Mouse (Mus musculus): ENCODE measurements around the gene Apba2. TPM values are rescaled to one million over a fixed set of nuclear protein-coding genes. Genes with fewer than 3 reads are reported as not detected.

Gene Apba2
- total and polyA plus RNA-seq, 3 experiments = 0.11 TPM; not detected in 2

- Histone ChIP-seq H3K4me3 (ENCODE audit: low read depth, low read length) (no peak overlapping the region), H3K9me3 (replicated peaks) (peaks cover 49% of the 10 kb centered on the region), H3K27me3 (ENCODE audit: insufficient read depth, low read length) (no peaks in the 10 kb centered on the region), H3K4me1 (ENCODE audit: insufficient read depth, low read depth, low read length) (no peaks in the 10 kb centered on the region), H3K36me3 (replicated peaks) (no peaks in the 10 kb centered on the region)
- no peak for ATAC-seq (ENCODE audit: extremely low read depth, insufficient number of reproducible peaks, low FRiP score, poor library complexity, severe bottlenecking)
- DNase-seq (ENCODE audit: low spot score) = no peak
- TF ChIP-seq CTCF (IDR thresholded peaks at IDR 0.05; ENCODE audit: low read depth, low read length) (peak; percentile 27; the same call in 1 of the 2 replicates), GATA1 (IDR thresholded peaks at IDR 0.05; ENCODE audit: borderline replicate concordance, low read length) (no peak)
These were observed 4.1 kb upstream of the Apba2 start for GRCm38 (mm10) chr7:64497438-64497837.

GRCm38 (mm10) chr7:64502271-64503180 is 1.0 kb downstream of the Apba2 start:
- no peaks in the 10 kb centered on the region for H3K4me1 ChIP-seq (ENCODE audit: insufficient read depth, low read depth, low read length)
- no peak for TF ChIP-seq CTCF (IDR thresholded peaks at IDR 0.05; ENCODE audit: low read depth, low read length)
- ATAC-seq (ENCODE audit: extremely low read depth, insufficient number of reproducible peaks, low FRiP score, poor library complexity, severe bottlenecking) = no peak
- no peak for DNase-seq (ENCODE audit: low spot score)
- peaks cover 73% of the 10 kb centered on the region for H3K9me3 ChIP-seq (replicated peaks)
- H3K4me3 ChIP-seq (ENCODE audit: low read depth, low read length) = no peak overlapping the region; the same call in 1 of the 2 replicates
- no peaks in the 10 kb centered on the region for H3K36me3 ChIP-seq (replicated peaks)
- no peaks in the 10 kb centered on the region for H3K27me3 ChIP-seq (ENCODE audit: insufficient read depth, low read length)

- Histone ChIP-seq H3K4me3 (ENCODE audit: low read depth, low read length) (no peak overlapping the region), H3K4me1 (ENCODE audit: insufficient read depth, low read depth, low read length) (no peaks in the 10 kb centered on the region), H3K36me3 (replicated peaks) (no peaks in the 10 kb centered on the region), H3K27me3 (ENCODE audit: insufficient read depth, low read length) (no peaks in the 10 kb centered on the region), H3K9me3 (replicated peaks) (peaks cover 74% of the 10 kb centered on the region)
- no peak for DNase-seq (ENCODE audit: low spot score)
- no peak for ATAC-seq (ENCODE audit: extremely low read depth, insufficient number of reproducible peaks, low FRiP score, poor library complexity, severe bottlenecking)
- TF ChIP-seq GATA2 (IDR thresholded peaks at IDR 0.05; ENCODE audit: borderline replicate concordance, low read depth, low read length) = no peak
- TF ChIP-seq POLR2AphosphoS5 (IDR thresholded peaks at IDR 0.05; ENCODE audit: insufficient replicate concordance, low read depth, low read length) = no peak
- TF ChIP-seq CTCF (IDR thresholded peaks at IDR 0.05; ENCODE audit: low read depth, low read length) = no peak
- no peak for TF ChIP-seq GATA1 (IDR thresholded peaks at IDR 0.05; ENCODE audit: borderline replicate concordance, low read length)
- no peak for TF ChIP-seq TAL1 (conservative IDR thresholded peaks at IDR 0.05; ENCODE audit: low read depth, low read length)
These were observed 2.1 kb downstream of the Apba2 start for GRCm38 (mm10) chr7:64503641-64504040.

DNA sequence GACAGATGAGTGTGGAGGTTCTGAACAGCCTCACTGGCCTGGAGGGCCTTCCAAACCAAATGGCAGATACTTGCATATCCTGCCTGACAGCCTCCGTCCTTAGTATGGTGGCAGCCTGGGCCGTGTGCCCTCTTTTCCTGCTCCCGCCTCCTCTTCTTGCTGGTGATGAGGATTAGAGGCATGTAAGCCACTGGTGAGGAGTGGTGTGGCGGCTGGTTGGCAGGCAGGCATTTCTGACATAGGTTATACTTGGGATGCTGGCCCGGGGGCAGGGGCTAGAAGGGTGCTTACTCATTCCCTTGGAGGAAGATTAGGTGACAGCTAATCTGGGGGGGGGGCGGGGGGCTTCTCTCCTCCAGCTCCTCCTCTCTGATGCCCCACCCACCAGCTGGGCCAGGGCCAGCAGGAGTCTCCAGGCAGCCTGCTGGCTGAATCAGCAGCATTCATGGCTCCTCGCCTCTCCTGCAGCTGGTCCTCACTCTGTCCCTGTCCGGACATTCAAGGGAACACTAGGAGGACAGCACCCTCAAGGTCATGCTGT is 3.3 kb downstream of the Apba2 start:
- Histone ChIP-seq H3K27me3 (ENCODE audit: insufficient read depth, low read length) (no peaks in the 10 kb centered on the region), H3K36me3 (replicated peaks) (no peaks in the 10 kb centered on the region), H3K9me3 (replicated peaks) (peaks cover 78% of the 10 kb centered on the region), H3K4me1 (ENCODE audit: insufficient read depth, low read depth, low read length) (no peaks in the 10 kb centered on the region), H3K4me3 (ENCODE audit: low read depth, low read length) (no peak overlapping the region)
- TF ChIP-seq POLR2AphosphoS5 (IDR thresholded peaks at IDR 0.05; ENCODE audit: insufficient replicate concordance, low read depth, low read length) = no peak
- no peak for TF ChIP-seq GATA2 (IDR thresholded peaks at IDR 0.05; ENCODE audit: borderline replicate concordance, low read depth, low read length)
- TF ChIP-seq CTCF (IDR thresholded peaks at IDR 0.05; ENCODE audit: low read depth, low read length) = no peak
- no peak for TF ChIP-seq GATA1 (IDR thresholded peaks at IDR 0.05; ENCODE audit: borderline replicate concordance, low read length)
- TF ChIP-seq TAL1 (conservative IDR thresholded peaks at IDR 0.05; ENCODE audit: low read depth, low read length) = no peak
- ATAC-seq (ENCODE audit: extremely low read depth, insufficient number of reproducible peaks, low FRiP score, poor library complexity, severe bottlenecking) (no peak), DNase-seq (ENCODE audit: low spot score) (no peak)

GRCm38 (mm10) chr7:64505571-64505970 is 4.1 kb downstream of the Apba2 start:
- peaks cover 79% of the 10 kb centered on the region for H3K9me3 ChIP-seq (replicated peaks)
- no peaks in the 10 kb centered on the region for H3K36me3 ChIP-seq (replicated peaks)
- TF ChIP-seq CTCF (IDR thresholded peaks at IDR 0.05; ENCODE audit: low read depth, low read length) (no peak), GATA2 (IDR thresholded peaks at IDR 0.05; ENCODE audit: borderline replicate concordance, low read depth, low read length) (no peak), TAL1 (conservative IDR thresholded peaks at IDR 0.05; ENCODE audit: low read depth, low read length) (no peak)
- no peak for ATAC-seq (ENCODE audit: extremely low read depth, insufficient number of reproducible peaks, low FRiP score, poor library complexity, severe bottlenecking)
- no peaks in the 10 kb centered on the region for H3K27me3 ChIP-seq (ENCODE audit: insufficient read depth, low read length)
- no peaks in the 10 kb centered on the region for H3K4me1 ChIP-seq (ENCODE audit: insufficient read depth, low read depth, low read length)
- H3K4me3 ChIP-seq (ENCODE audit: low read depth, low read length) = no peak overlapping the region
- no peak for DNase-seq (ENCODE audit: low spot score)

DNA sequence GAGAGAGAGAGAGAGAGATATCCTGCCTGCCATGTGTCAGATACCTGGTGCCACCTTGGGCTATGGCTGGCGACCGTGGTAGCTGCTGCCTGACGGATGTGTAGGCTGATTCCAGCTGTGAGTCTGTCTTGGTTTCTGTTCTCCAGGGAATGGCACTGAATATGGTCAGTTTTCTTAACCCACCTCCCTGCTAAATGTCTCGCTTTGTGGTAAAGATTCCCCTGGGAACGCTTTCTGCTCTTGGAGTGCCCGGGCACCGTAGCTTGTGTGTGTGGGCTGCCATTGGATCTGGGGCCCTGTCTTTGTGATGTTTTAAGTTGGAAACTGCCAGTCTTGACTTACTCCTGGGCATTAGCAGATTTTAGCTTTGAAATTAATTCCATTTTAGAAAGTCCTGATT is 7.3 kb downstream of the Apba2 start:
- ATAC-seq (ENCODE audit: extremely low read depth, insufficient number of reproducible peaks, low FRiP score, poor library complexity, severe bottlenecking) = no peak
- TF ChIP-seq POLR2AphosphoS5 (IDR thresholded peaks at IDR 0.05; ENCODE audit: insufficient replicate concordance, low read depth, low read length) = no peak
- no peak for TF ChIP-seq CTCF (IDR thresholded peaks at IDR 0.05; ENCODE audit: low read depth, low read length)
- TF ChIP-seq GATA2 (IDR thresholded peaks at IDR 0.05; ENCODE audit: borderline replicate concordance, low read depth, low read length) = no peak
- no peak for TF ChIP-seq TAL1 (conservative IDR thresholded peaks at IDR 0.05; ENCODE audit: low read depth, low read length)
- H3K4me3 ChIP-seq (ENCODE audit: low read depth, low read length) = no peak overlapping the region

More for the DNA sequence above, 7.3 kb downstream of the Apba2 start:
- H3K27me3 ChIP-seq (ENCODE audit: insufficient read depth, low read length) = no peaks in the 10 kb centered on the region
- no peak for DNase-seq (ENCODE audit: low spot score)
- H3K4me1 ChIP-seq (ENCODE audit: insufficient read depth, low read depth, low read length) = no peaks in the 10 kb centered on the region
- no peaks in the 10 kb centered on the region for H3K36me3 ChIP-seq (replicated peaks)
- H3K9me3 ChIP-seq (replicated peaks) = peaks cover 70% of the 10 kb centered on the region

All from G1E (cell line).